Mouse (Mus musculus) urinary bladder, postnatal 14 days (tissue): ENCODE results near the gene Capn8.

Source experiments
- DNase-seq: peaks from one replicate; pipeline ENCODE4 v3.0.0; 2021; ENCODE audit warnings: low spot score

Capn8 gene

DNA sequence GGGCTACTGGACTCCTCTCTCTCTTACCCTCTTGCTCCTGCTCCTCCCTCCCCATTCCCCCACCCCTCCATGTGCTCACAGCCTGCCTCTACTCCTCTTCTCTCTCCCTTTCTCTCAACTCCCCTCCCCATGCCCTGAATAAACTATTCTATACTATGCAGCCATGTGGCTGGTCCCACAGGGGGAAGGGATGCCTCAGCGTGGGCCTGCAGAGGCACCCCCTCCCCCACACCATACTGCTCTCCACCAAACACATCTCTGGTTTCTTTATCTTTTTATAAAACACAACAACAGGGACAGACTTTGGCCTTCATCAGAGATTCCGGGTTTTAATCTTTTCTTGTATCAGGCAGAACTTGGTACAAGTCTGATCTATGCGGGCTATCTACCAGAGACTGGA is 114.4 kb downstream of the Capn8 start:
- DNase-seq: no peak

DNA sequence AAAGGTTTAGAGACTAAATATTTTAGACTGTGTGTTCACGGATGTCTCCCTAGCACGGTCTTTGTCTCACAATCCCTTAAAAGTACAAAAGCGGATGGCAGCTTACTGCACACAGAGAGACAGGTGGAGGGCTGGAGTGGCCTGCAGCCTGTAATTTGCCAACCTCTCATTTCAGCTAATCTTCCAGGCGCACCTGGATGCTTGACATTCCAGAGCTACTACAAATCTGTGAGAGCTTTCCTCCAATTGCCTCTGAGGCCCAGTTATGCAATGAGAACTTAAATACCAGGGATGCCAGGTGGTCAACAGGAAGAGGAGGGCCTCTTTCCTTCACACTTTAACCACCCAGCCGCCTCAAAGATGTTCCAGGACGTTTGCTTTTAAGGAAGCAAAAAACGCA is 114.8 kb downstream of the Capn8 start:
- no peak for DNase-seq
